Mouse (Mus musculus): ENCODE results near the gene Cep41.

Gene Cep41

DNA sequence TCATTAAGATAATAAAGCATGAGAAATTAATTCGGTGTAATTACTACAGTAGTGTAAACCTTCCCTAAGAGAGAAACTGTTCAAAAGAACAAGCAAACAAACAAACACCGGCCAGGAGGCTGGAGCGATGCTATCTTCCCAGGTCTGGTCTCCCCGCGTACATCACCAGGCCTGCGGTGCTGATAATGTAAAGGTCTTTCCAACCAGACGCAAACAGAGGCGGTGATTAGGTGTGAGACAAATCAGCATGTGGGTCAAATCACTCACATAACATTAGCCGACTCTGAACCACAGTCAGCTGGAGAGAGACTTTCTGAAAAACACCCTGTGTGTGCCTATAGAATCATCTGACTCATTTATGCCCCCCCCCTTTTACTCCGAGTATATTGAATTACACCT, 17.8 kb upstream of the Cep41 start:
- no peak for DNase-seq (ENCODE audit: low read depth, low spot score)

DNA sequence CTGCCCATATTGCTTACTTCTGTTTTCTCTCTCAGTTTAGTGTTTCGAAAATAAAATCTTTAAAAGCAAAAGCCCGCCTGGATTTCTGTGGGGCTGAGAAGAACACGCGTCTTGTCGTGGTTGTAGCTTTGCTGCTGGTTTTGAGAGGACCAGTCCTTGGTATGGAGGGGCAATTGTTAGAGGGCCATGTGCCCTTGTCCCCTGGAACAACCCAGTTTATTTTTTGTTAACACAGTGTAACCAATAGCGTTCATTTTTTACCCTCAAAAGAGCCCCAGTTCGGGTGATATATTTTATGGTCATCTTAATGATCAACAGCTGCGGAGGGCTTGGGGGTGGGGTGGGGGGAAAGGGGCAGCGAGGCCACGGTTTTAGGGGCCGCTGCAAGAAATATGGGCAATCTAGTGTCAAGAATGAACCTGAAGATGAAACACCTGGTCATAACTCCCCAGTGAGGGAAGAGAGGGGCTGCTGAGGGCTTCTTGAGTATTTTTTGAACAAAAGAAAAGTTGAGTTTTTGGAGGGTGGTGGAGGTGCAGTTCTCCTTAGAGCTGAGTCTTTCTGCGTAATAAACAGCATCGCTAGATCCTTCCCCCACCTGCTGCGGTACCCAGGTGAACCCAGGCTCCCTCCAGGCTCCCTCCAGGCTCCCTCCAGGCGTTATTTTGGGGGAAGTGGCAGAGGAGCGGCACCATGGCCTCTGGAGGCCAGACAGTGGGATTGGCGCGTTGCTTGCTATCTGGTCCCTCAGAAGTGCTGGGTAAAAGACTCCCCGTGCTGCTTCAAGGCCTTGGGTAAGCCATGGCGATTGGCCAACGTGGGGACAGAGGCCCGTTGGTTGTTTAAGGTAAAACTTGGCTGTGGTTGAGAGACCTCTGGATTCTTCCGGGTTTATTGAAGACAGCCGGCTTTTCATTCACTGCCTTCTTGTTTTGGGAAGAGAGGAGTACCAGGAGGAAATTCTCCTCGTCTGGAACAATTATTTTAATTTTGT, 17.1 kb upstream of the Cep41 start:
- DNase-seq (ENCODE audit: low read depth, low spot score) = no peak

DNA sequence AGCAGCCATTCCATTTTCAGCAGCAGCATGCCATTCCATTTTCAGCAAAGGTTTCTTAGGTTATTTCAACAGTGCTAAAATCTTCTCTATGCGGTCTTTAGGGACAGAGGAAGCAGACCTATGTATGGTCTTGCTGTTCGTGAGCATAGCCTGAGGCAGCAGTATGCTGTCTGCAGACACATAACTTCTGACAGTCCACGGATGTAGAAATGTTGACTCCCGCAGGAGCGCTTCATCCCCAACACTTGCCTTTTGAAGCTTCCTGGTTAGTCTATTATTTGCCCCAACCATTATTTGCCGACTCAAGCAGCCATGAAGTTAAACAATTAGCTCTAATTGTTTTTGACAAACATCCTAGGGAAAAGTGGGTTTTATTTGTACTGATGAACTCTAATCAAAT, 15.6 kb upstream of the Cep41 start:
- DNase-seq (ENCODE audit: low read depth, low spot score) = no peak

DNA sequence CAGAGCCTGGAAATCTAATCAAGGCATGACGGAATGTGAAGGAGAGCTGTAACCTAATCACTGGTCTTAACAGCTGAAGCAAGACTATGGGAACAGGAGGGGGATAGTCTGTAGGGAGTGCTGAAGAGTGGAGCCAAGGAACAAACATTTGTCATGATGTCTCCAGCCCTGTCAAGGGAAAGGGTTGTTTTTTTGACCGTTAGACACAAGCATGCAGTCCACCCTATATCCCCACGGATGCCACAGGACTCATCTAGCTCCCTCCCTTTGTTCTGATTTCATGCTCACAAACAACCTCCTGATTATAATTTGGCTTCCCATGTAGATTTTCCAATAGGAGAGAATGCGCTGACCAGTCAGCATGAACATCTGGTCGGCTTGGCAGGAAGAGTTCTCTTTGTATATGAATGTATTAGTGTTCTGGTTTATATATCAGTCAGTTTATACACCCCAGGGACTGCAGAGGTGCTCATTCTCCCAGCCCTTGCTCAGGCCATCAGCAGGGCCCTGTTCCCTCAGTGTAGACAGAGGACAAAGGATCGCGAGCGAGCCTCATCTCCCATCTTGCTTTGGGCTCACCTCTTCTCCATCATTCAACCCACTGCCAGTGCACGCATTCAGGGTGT, 10.5 kb upstream of the Cep41 start:
- DNase-seq (ENCODE audit: low read depth, low spot score) = no peak

DNA sequence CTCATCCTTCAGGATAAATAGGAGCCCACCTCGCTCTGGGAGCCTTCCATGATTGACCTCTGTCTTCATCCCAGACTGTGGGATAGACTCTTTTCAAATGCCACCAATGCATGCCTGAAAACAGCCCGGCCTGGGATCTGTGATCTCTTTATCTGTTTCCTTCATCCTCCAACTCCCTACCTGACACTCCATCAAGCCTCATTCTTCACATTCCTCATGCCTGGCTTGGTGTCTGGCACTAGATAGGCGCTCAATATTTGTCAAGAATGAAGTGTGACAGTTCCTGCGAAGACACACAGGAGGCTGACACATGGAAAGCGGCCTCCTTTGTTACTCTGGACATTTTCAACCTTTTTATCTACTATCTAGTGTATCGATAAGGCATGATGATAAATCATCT, 9.9 kb upstream of the Cep41 start:
- no peak for DNase-seq (ENCODE audit: low read depth, low spot score)

DNA sequence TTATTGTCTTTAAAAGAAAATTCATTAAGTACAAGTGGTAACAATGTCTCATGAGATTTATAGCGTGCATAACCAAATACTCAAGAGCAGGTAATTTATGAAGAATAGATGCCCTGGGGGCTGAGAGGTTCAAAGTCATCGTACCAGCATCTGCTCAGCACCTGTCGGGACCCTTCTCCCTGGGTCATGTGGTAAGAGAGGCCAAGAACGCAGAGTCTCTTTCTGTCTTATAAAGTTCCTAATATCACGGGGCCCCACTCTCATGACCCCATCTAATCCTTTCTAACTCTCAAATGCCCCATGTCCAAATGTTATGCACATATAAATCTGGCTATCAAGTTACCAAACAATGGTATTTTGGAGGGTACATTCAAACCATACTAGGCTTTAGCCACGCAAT, 9.3 kb upstream of the Cep41 start:
- no peak for DNase-seq (ENCODE audit: low read depth, low spot score)

DNA sequence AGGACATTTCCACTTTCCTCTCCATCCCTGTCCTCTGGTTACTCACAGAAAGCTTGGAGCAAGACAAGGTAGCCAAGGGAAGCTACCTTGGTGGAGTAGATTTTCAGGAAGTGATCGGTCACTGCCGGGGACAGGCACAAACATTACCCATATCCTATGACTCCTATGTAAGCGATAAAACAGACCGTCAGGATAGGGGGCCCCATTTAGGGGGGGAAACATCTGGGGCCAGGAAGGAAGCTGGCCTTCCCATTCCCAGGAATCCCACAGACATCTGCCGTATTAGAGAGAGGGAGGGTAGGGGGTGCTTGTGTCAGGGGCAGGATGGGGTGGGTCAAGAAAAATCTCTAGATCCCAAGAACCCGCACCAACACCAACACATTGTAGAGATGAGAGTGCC, 6.6 kb upstream of the Cep41 start:
- no peak for DNase-seq (ENCODE audit: low read depth, low spot score)

DNA sequence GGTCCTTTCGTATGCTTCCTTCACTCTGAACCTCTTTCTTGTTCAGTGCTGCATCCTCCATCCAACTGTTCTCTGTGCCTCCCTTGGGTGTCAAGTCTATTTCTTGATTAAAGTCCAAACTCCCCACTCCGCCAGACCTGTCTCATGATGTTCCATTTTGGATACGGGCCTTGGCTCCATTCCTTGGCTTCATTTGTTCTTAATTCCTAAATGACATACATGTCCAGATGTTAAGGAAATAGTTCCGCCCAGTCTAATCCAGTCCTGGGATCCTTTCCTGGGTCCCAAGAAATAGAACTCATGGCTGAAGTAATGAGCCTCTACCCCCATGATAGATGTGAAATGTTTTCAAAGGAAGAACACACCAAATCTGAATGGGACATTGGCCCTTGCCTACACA, 4.5 kb upstream of the Cep41 start:
- DNase-seq (ENCODE audit: low read depth, low spot score) = no peak

DNA sequence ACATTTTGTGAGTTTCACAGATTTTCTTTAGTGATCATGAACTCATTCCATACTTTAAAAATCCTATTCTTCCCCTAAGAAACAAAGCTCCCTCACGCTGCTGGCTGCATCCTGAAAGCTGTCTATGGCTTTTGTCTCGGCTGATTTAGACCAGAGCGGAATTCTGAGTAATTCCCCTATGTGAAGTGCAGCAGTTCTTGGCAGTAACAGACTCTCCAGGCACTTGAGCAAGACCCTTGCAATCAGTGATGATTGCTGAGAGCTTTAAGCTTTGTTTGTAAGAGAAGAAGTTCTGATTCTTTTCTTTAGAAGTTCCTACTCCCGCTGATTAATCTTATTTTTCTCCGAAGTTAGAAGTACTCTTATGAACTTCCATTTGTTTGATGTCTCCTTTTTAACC, 3.9 kb upstream of the Cep41 start:
- no peak for DNase-seq (ENCODE audit: low read depth, low spot score)

DNA sequence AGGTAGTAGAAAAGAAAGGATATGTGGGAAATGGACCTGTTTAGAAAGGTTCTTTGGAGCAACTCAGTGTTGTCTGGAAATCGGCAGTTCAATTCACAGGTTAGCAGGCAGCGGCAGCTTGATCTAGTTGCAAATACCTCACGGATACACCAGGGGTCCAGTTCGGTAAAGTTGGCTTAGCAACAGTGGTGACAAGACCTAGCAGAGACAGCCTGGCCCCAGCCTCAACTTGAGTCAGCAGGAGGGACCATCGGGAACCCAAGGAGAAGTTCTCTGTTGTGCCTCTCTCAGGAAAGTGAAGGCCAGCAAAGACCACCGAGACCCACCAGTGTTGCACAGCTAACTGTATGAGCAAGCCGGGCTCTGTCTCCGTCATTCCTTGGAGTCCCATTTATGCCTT, 1.6 kb upstream of the Cep41 start:
- no peak for DNase-seq (ENCODE audit: low read depth, low spot score)

DNA sequence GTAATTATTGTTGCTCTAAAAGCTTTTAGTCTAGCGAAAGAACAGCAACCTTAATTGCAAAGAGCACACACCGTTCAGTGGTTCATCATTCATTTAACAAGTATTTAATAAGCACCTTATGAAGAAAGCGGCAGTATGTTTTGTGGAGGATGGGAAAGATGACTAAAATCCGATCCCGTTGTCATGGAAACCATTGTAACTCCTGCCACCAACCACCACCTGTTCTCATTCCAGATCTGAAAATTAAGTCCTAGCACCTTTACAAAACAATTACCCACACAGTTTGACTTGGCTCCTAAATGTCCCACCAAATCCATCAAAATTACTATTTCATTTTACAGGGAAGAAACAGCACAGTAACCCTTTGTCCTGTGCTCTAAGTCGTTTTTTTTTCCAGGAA, 660 bp upstream of the Cep41 start:
- DNase-seq (ENCODE audit: low read depth, low spot score) = no peak

DNA sequence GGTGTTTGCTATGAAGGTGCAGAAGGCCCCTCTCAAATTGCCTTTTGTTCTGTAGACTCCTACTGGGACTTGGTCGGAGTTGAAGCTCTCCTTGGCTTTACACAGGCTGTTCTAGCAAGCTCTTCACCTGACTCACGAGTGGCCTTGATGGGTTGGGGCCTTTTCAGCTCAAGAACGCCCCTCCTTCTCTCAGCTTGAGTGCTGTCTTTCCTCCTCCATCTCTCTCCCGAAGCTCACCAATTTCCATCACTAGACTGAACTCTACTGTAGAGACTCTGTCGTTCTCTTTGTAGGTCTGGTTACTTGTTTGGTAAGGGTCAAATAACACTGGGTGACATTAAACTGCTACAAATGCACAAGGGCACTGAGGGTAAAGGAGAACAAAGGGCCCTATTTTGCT, 723 bp downstream of the Cep41 start:
- no peak for DNase-seq (ENCODE audit: low read depth, low spot score)

DNA sequence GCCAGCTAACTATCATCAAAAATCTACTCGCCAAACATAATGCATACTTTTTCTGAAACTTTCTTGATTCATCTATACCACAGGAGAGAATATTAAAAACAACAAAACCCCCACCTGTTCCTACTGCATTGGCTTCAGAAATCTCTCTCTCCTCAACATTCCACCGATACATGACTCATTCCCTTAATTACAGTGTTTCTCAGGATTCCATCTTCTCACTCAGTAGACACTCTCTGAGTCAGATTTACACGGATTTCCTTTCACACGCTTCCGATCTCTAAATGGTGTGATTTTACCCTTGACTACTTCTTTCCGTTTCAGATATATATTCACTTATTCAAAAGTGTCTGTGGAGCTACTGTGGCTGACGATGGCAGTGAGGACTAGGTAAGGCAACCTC, 6.4 kb downstream of the Cep41 start:
- no peak for DNase-seq (ENCODE audit: low read depth, low spot score)

DNA sequence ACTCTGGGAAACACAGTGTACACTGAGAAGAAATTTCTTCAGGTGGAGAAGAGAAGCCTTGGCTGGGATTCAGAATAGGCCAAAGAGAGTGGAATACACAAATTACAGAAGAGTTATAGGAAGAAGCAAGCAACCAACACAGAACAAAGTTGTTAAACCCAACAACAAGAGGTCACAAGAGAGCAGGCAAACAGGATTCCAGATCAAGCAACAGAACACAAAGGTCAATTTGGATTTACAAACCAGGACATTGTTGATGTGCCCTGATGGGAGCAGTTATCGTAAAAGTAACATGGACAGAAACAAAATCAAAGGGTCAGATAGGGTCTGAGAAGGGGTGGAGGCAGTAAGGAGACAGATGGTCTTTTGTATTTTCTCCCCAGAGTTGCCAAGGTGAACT, 9.0 kb downstream of the Cep41 start:
- DNase-seq (ENCODE audit: low read depth, low spot score) = no peak

DNA sequence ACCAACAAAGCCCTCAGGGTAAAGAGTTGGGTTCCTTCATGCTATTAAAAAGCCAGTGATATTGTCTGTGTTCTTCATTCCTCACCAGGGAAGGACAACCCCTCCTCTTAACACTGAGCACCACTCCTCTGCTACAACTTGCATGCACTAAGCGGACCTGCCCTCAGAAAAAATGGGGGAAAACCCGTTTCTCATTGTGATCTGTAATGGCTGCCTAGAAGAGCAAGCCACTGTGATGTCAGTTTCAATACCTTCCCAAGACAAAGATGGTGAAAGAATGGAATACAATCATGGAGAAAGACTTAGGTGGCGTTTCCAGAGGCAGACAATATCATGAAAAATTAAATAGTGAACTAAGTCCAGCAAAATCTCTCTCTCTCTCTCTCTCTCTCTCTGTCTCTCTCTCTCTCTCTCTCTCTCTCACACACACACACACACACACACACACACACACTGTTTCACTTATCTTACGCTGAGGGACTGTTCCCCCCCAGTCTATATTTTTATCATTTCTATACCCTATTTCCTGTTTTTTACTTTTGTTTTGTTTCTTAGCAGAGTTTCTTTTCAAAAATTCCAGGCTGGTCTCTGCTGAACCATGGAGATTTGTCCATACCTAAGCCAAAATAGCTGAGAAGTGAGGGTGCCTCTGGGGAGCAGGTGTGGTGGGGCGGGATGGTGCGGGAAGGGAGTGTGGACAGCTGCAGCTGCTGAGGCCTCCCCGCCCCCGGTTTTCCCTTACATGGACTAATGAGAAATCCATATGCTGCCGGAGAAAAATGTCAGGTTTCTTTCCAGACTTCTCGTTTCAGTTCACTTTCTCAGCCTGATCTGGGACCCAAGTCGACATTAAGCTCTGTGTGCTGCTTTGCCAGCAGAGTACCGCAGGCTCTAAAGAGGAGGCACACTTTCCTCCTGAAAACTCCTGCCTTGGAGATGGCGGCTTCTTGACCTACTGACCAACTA, 11.3 kb downstream of the Cep41 start:
- no peak for DNase-seq (ENCODE audit: low read depth, low spot score)

DNA sequence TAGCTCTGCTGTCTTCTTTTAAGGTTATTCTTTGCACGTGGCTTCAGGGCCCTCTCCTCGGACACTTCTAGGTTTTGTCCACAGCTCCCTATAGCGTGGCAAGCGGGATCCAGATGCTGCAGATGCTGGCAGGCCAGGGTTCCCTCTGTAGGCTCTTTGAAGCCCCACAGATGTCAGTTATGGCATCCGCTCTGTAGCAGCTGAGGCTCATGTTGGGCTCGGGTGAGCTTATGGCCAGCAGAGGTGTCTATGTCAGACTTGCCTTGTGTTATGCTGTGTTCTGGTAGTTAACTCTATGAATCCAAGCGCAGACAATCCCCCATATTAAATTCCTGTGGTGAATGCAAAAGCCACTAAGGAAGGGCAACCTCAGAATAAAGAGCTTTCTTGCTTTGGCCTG, 13.1 kb downstream of the Cep41 start:
- DNase-seq (ENCODE audit: low read depth, low spot score) = no peak

DNA sequence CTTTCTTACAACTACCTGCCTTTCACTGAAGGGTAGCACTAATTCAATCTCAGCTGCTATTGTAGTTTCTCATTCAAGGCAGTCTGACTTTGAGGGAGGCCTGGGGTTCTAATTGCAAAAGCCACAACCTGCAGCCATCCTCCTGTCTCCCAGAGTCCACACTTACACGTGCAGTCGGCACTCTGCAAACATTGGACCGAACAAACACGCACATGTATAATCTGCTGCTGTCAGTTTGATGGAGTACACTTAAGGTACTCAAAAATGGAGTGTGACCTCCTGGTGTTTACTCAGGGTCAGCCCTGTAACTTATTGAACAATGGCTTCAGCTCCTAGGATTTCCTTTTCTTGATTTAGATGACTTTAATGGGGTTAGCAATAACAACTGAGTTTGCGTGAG, 14.0 kb downstream of the Cep41 start:
- DNase-seq (ENCODE audit: low read depth, low spot score) = no peak

DNA sequence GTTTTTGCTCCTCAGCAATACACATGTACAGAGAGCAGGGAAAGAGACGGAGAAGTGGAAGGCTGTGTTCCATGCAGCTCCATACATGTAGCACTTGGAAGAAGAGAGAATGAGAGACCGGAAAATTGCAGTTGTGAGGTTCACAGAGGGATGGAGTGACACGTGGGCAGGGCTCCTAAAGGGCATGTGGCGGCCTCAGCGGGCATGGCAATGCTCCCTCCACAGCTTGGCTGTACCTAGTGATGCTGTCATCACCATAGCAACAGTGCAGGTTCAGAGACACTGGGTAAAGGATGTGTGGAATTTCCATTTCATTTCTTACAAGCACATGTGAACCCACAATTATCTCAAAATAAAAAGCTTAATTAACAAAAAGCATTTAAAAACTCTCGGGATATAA, 15.1 kb downstream of the Cep41 start:
- no peak for DNase-seq (ENCODE audit: low read depth, low spot score)

DNA sequence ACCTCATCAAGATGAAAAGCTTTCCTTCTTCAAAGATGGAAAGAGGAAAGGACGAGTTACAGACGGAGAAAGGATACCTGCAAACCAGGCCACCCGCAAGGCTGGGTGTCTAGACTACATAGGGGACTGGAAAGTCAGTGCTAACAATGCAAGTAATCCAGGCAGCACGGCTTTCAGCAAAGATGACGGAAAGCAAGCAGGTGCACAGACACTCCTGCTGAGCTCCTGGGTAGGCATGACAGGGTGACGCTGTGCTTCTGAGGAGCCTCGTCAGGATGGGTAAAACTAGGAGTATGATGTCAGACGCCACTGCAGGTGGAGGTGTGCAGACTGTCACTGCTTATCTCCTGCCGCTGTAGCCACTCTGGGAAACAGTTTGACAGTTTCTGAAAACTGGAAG, 16.0 kb downstream of the Cep41 start:
- DNase-seq (ENCODE audit: low read depth, low spot score) = no peak

DNA sequence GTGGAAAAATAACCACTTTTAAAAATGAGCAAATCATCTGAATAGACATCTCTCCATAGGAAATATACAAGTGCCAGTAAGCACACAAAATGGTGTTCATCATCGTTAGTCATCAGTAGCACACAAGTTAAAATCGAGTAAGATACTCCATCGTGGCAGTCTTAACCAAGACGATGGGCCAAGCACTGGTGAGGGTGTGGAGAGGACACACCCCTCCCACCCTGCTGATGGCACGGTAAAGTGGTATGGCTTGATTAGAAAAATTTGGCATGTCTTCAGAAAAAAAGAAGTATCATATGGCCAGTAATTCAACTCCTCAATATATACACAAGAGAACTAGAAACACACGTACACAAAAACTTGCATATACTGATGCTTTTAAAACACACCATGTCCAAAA, 17.0 kb downstream of the Cep41 start:
- no peak for DNase-seq (ENCODE audit: low read depth, low spot score)

DNA sequence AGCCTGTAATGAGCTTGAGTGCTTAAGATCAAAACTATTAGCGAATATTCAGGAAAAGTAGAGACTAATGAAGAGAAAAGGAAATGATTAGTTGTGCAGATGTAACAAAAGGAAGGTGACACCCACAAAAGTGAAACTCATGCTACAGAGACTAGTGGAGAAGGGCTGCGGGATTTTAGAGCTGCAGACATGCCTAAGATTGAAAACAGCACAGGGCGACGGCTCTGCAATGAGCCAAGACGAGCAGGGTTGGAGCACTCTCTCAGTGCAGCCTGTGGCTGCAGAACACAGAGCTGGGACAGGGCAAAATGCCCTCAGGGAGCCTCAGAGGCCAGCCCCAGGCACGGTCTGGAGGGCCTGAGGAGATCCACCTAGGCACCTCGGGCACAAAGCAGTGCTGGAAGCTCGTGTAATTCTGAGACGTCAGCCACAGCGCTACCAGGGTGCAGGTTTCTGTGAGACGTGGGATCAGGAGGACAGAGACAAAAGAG, 18.2 kb downstream of the Cep41 start:
- DNase-seq (ENCODE audit: low read depth, low spot score) = no peak

DNA sequence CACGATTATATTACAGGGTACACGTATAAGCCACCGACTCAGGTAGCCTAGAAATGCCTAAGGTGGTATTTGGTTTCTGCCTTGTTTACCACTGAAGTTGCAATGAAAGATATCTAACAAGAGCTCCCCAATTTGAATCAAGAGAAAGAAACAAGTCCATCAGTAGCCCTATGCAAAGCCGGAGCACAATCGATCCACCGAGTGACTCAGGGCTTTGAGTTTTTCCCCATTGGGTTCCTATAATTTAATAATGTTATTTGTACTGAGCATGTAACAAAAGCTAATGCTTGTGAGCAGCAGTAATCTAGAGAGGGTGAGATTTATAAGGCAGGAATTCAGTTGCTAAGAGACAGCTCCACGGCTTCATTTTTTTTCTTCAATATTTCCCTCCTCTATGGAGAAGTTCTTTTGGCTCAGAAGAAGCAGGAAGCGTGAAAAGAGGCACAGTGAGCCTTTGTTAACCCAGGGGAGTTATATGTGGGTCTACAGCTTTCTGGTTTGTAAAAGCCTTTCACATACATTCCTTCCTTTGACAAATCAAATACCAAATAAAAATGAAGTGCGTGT, 18.8 kb downstream of the Cep41 start:
- no peak for DNase-seq (ENCODE audit: low read depth, low spot score)
